Mouse (Mus musculus) adrenal gland, postnatal 25 days (tissue): ENCODE data around the gene Tmem108. TPM values are rescaled to one million over a fixed set of nuclear protein-coding genes. Genes with fewer than 3 reads are reported as not detected.

Experiments used
- DNase-seq: peaks from one replicate; pipeline ENCODE4 v3.0.0; 2021; ENCODE audit warnings: mixed read lengths
- total RNA-seq: library from RNA; stranded (reverse); gene quantifications from 2 replicates; pipeline ENCODE4 v1.2.3, GENCODE M21; 2021

The Tmem108 gene
- total RNA-seq, 1 experiment from 2014 or later = 4.4 TPM

- DNase-seq = no peak
Observed at GRCm38 (mm10) chr9:103443824-103444185, 317.8 kb downstream of the Tmem108 start.

DNA sequence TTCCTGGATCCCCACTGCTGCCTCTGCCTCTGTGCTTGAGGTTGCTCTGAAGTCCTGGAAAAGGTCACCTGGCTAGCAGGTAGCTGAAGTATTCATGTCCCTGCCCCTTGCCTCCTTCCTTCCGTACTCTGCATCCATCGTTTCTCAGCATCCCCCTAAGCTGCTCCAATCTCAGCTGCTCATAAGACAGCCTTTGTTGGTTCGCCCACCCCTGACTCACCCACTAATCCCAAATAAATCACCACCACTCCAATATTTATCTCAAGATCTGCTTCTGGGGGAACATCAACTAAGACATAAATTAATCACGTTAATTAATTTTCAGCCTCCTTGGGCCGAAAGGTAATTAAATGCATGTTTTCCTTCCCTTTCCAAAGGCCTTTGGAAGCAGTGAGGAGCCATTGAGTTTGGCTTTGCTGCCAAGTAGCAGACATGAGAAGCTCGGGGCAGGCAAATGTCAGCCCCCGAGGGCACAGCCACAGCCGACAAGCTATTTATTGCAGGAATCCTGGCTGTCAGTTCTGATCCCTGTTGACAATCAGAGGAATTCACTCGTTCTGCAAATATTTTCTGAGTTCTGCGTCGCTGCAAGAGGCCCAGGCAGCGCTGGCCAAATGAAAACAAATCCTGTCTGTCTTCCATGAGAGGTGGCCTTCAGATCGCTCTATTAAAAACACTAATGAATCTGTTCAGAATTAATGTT, 318.4 kb downstream of the Tmem108 start:
- DNase-seq = no peak

- DNase-seq = no peak
Observed at GRCm38 (mm10) chr9:103440597-103440996, 321.0 kb downstream of the Tmem108 start.

GRCm38 (mm10) chr9:103437104-103437503, 324.5 kb downstream of the Tmem108 start:
- no peak for DNase-seq

GRCm38 (mm10) chr9:103434116-103434515, 327.5 kb downstream of the Tmem108 start:
- DNase-seq = no peak

Other genes with a start within 250 kb of the Tmem108 start
- gene Nphp3, start 240.7 kb upstream of the Tmem108 start, total RNA-seq = 5.6 and 7.8 TPM in 2 replicates